Mouse (Mus musculus) G1E (cell line): ENCODE results near the gene Cers6.

Source experiments
- CTCF ChIP-seq: IDR thresholded peaks from 2 replicates; pipeline ENCODE4 v1.5.1; 2012; ENCODE audit warnings: low read depth, low read length, inconsistent platforms, mixed read lengths
- GATA1 ChIP-seq: IDR thresholded peaks from 2 replicates; pipeline ENCODE4 v1.6.1; 2012; ENCODE audit warnings: borderline replicate concordance, low read length, inconsistent platforms, mixed read lengths
- GATA2 ChIP-seq: IDR thresholded peaks from 2 replicates; pipeline ENCODE4 v1.6.1; 2012; ENCODE audit warnings: low read depth, low read length, inconsistent platforms, borderline replicate concordance
- POLR2AphosphoS5 ChIP-seq: IDR thresholded peaks from 2 replicates; pipeline ENCODE4 v1.6.1; 2012; ENCODE audit warnings: low read depth, low read length, inconsistent platforms; ENCODE audit not compliant: insufficient replicate concordance
- TAL1 ChIP-seq: conservative IDR thresholded peaks from 2 replicates; pipeline ENCODE4 v1.6.1; 2012; ENCODE audit warnings: low read depth, low read length, inconsistent platforms, mixed read lengths

GRCm38 (mm10) chr2:69158907-69159306, 297.7 kb downstream of the Cers6 start:
- TF ChIP-seq CTCF: no peak
- no peak for TF ChIP-seq TAL1
- no peak for TF ChIP-seq GATA1
- no peak for TF ChIP-seq GATA2
- TF ChIP-seq POLR2AphosphoS5: no peak
